Mouse (Mus musculus): Measurements from ENCODE around the gene Rhobtb1. TPM values are rescaled to one million over a fixed set of nuclear protein-coding genes. Genes with fewer than 3 reads are reported as not detected.

The Rhobtb1 gene
- total RNA-seq, 2 experiments from 2014 or later, result 12.5 to 16.1 TPM

DNA sequence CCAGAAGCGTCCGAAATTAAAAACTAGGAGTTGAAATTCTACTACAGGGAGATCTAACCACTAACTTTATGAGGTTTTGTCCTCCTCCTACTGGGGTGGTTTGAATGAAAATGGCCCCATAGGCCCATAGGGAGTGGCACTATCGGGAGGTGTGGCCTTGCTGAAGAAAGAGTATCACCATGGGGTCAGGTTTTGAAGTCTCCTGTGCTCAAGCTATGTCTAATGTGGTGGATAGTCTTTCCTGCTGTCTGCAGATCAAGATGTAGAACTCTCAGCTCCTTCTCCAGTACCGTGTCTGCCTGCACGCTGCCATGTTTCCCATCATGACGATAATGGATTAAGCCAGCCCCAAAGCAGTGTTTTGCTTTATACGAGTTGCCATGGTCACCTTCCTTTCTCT is 173.6 kb downstream of the Rhobtb1 start:
- DNase-seq, result no peak

DNA sequence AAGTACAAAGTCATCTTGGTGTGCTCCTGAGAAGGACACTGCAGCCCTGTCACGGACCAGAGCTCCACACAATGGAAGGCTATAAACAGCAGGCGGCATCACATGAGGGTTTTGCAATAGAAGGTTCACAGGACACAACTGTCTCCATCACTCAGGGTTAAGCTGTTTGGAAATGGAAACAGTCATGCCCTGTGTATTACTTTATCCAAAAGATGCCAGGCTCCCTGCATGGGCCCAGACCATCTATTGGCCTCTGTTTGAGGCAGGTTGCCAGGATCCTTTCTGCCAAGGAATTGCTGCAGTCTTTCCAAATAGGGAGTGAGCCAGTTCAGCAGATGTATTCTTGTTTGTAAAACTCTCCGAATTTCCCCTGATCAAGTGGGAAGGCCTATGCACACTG is 175.2 kb downstream of the Rhobtb1 start:
- DNase-seq, result peak; percentile 68

DNA sequence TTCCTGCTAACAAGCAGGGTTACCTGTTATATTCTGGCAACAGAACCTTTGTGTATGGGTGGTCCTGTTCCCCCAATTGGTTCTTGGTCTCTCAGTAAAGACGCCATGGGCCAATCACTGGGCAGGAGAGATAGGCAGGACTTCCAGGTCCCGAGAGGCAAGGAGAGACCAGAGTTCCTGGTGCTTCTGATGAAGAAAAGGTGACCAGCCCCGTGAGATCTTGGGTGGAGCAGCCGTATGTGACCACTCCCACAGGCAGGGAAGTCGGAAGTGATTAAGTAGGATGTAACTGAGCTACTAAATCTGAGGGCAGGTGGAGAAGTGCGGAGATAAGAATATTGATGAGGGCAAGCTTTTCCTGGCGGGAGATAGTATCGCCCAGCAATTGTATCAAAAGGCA is 176.1 kb downstream of the Rhobtb1 start:
- DNase-seq, result no peak

DNA sequence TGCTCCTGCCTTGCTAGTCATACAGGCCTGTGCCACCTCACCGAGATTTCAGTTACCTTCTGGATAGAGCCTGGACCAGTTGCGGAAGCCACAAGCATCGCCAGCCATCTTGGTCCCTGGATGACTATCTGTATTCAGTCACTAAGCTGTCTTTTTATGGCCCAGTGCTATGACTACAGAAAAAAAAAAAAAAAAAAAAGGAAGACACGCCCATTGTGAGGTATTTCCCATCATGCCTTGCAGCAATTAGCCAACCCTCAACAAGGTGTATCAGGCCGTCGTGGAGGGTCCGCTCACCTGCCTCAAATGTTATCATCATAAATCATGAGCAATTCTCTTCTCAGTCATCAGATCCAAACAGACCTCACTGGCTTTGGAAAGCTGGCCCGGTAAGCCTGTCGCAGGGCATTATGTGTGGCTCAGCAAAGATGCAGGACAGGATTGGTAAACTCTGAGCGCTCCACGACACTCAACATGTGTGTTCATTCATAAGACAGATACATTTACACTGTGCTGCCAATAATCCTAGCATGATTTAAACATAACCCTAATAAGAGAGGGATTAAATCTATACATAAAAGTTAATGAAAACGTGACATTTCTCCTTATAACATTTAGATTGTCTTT is 176.9 kb downstream of the Rhobtb1 start:
- DNase-seq, result no peak

DNA sequence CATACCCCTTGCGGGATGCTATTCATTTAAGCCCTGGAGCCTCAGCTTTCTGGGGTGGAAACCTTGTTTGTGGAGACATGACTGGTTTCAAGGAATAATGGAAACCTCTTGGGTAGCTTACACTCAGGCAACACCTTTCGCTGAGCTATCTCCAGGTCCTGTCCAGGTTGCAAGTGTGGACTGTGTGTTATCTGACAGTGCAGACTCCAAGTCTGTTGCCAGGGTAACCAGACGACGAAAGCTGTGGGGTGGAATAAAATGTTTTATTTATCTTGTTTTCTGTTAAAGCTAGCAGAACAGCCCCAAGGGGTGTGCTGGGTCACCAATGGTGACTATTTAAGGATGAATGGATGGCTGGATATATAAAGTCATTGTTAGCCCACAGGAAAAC is 177.4 kb downstream of the Rhobtb1 start:
- DNase-seq, result no peak

DNA sequence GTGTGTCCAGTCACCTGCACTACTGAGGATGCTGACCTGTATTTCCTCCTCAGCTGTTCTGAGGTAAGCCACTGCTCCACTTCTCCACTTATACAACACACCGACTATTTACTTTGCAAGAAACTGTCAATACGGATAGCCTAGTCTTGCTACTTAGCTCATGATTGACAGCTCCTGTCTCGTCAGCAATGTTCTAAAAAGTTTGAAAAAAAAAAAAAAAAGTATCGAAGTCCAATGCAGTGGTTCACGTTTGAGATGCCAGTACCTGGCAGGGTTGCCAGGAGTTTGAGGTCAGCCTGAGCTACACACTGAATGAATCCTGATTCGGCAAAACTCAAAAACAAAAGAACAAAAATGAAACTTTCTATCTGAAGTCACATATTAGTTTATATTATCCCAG is 180.0 kb downstream of the Rhobtb1 start:
- DNase-seq, result no peak

DNA sequence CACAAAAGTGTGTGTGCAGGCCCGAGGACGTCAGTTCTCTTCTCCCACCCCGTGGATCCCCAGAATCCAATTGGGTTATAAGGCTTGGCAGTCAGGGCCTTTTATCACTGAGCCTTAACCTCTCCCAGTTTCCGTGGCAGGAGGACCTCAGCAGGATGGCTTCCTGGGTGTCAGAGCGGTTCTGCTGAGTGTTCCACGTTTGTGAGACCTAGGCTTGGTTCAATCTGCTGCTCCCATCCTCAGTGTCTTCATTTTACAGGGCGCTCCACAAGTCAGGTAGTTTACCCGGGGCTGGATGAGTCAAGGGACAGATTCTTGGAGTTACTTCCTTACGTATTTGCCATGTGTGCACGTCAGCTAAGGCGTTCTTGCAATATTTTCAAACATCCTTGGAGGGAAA is 182.0 kb downstream of the Rhobtb1 start:
- no peak for DNase-seq

DNA sequence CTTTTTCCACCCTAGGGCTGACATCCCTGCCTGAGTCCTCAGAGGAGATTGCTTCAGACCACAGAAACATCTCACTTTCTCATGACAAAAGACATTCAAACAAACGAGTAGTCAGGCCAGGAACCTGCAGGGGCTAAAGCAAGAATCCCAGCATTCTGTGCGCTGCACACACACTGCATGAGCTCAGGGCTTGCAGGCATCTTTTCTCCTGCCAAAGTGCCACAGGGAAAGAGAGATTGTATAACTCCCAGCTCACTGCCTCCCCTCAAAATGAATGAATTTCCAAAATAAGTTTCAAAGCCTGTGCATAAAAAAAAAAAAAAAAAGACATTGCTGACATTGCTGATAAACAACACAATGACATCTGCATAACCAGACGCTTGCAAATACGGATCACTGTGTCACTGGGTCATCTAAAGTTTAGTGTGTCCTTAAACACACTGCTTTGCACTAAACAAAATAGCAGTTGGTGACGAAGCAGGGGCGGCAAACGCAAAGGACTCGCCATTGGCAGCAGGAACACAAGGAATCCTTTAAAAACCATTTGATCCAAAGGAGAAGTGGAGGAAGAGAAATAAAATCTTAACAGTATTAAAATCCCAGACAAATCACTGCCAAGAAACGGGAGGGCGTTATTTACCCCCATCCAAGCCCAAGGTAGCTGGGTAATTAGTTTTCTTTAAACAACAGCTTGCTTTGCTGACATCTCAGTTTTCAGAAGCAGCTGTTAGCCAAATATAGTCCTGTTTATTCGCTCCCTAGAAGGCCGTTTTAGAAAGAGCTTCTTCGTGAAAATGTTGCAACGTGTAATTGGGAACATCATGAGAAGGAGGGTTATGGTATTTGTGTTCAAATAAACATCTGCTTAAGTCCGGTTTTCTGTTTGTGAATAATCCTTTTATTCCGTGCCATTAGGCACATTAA is 183.3 kb downstream of the Rhobtb1 start:
- DNase-seq, result no peak

DNA sequence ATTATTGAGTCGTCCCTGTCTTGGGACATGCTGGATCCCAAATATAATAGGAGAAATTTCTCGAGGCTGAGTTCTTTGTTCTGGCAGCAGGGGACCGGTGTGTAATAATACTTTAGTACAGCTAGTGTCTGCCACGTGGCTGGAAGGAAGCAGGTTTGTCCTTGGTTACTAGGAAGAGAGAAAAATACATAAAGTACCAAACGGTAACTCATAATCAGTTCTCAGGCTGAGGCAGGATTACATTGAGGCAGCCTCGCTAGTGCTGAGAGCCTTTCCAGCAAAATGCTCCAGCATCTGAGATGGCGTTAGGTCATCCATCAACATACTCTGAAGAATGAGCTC is 183.9 kb downstream of the Rhobtb1 start:
- no peak for DNase-seq

DNA sequence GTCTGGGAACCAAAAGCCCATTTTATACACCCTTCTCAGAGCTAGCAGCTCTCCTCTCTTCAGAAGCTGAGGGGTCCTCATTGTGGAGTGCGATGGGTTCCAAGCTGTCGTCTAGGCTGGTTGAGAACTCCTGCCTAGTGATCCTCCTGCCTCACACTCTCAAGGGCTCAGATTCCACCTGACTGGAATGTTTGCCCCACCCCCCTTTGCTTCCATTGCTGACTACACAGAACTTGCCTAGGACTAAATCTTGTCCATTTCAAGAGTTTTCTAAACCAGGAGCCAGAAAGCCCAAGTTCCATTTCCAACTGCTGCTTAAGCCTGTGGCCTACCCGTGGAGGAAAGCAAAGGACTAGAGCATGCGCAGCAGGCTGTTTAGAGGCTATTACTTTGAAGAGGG is 184.4 kb downstream of the Rhobtb1 start:
- no peak for DNase-seq

DNA sequence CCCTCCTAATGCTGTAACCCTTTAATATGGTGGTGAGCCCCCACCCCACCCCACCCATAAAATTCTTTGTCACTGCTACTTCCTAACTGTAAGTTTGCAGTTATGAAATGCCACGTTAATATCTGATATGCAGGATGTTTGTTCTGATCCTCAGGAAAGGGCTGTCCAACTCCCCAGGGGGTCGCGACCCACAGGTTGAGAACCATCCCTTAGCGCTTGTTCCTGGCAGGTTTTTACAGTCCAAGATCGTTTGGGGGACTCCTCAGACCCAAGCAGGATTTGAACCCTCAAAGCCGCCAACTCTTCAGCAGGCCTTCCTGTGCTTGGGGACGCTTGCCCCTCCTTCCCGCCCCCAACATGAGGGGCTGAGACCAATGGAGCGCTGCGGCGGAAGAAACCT is 185.0 kb downstream of the Rhobtb1 start:
- DNase-seq, result no peak

DNA sequence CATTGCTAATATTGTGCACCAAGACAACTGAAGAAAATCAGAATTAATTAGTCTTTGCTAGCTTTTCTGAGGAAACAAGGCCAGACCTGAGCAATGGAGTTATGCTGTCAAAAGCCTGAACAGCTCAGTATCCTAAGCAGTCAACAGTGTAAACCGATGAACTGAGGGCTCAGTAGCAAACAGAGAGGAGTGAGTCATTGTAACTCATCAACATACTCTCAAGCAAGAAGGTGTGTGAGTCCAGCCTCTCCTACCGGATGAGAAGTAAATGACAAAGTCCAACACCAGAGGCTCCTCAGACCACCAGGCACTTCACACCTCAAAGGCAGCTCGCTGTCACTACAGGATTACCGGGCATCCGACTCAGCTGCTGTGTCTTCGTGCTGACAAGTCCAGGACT is 188.8 kb downstream of the Rhobtb1 start:
- no peak for DNase-seq

Other genes with a start within 250 kb of the Rhobtb1 start
- gene A930033H14Rik, start 61.7 kb downstream of the Rhobtb1 start, total RNA-seq (2021), result 1 to 10 TPM; 3.3 to 6.2 TPM
- 10 to 100 TPM; 25.5 to 25.9 TPM for gene Cdk1, start 201.5 kb downstream of the Rhobtb1 start, total RNA-seq (2021)
- 10 to 100 TPM; 82.7 to 83.3 TPM for gene Ank3, start 247.3 kb downstream of the Rhobtb1 start, total RNA-seq (2021)

Data from gastrocnemius, postnatal 10 days (tissue).